Mouse (Mus musculus) erythroblast, embryonic 14.5 days (primary cell): Measurements from ENCODE around the gene Fv1. TPM values are rescaled to one million over a fixed set of nuclear protein-coding genes. Genes with fewer than 3 reads are reported as not detected.
A peak's percentile ranks its signal among the peaks of the same experiment; 100 is the strongest.
"Not testable (repeated sequence)": the region's sequence is repeated elsewhere in the genome, so short reads cannot be mapped to it uniquely, and the experiment has no call there.

Experiments
- H3K27me3 ChIP-seq: 2 replicates; pipeline ENCODE4 v1.6.1; 2012; ENCODE audit warnings: inconsistent platforms; ENCODE audit not compliant: control insufficient read depth
- H3K36me3 ChIP-seq: 2 replicates; pipeline ENCODE4 v1.6.1; 2012; ENCODE audit warnings: mild to moderate bottlenecking, inconsistent platforms; ENCODE audit not compliant: control insufficient read depth
- H3K4me1 ChIP-seq: 2 replicates; pipeline ENCODE4 v1.6.1; 2012; ENCODE audit warnings: inconsistent platforms; ENCODE audit not compliant: control insufficient read depth
- H3K4me3 ChIP-seq: replicated peaks from 2 replicates; pipeline ENCODE3; 2012; ENCODE audit warnings: moderate library complexity, mild to moderate bottlenecking, inconsistent platforms
- H3K9me3 ChIP-seq: 2 replicates; pipeline ENCODE4 v1.6.1; 2012; ENCODE audit warnings: low read length, inconsistent platforms, mixed read lengths; ENCODE audit not compliant: control insufficient read depth
- GATA1 ChIP-seq: IDR thresholded peaks from 2 replicates; pipeline ENCODE4 v1.6.1; 2012; ENCODE audit warnings: low read length, inconsistent platforms, mixed read lengths
- TAL1 ChIP-seq: IDR thresholded peaks from 3 replicates; pipeline ENCODE4 v1.6.1; 2012; ENCODE audit warnings: low read length, inconsistent platforms, mixed read lengths
- polyA plus RNA-seq: library from polyadenylated mRNA; stranded (reverse); fragments of >175 nt; gene quantifications from 2 replicates; pipeline ENCODE4 v1.2.3, GENCODE M21; 2012

Gene Fv1
- not detected in 2 replicates for polyA plus RNA-seq

DNA sequence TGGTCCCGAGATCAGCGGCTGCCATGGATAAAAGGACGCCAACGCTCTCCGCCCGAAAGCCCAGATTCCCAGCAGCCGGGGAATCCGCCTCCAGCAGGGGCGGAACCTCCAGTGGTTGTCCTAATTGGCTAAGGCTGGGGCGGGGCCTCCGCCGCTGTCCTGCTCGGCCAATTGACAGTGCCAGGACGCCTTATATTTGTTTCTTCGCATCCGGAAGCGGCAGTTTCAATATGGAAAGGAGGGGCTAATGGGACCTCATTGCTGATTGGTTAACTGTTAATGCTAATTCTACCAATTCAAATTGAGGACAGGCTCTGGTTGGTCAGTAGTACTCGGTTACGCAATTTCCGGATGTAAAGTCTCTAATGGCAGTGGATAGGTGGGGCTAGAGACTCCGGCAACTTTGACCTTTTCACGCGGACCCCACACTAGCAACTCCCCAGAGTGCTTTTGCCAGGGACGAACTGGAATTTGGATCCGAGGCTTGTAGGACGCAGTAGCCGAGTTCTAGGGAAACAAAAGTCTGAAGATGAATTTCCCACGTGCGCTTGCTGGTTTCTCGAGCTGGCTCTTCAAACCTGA is at the start of gene Fv1, which contains the start of gene Miip:
Gene Fv1, plus strand, starts transcription at position 530 of the 582 bp plus-strand sequence.
Gene Miip, minus strand, starts transcription at position 367 of the 582 bp plus-strand sequence.
- peaks cover 10% of the 10 kb centered on the region for H3K9me3 ChIP-seq
- peaks cover 29% of the 10 kb centered on the region for H3K4me1 ChIP-seq
- peaks cover 38% of the 10 kb centered on the region for H3K36me3 ChIP-seq
- no peak for TF ChIP-seq TAL1
- TF ChIP-seq GATA1, result no peak
- peak within 1 kb of the TSS; percentile 88 for H3K4me3 ChIP-seq
- no peaks in the 10 kb centered on the region for H3K27me3 ChIP-seq

DNA sequence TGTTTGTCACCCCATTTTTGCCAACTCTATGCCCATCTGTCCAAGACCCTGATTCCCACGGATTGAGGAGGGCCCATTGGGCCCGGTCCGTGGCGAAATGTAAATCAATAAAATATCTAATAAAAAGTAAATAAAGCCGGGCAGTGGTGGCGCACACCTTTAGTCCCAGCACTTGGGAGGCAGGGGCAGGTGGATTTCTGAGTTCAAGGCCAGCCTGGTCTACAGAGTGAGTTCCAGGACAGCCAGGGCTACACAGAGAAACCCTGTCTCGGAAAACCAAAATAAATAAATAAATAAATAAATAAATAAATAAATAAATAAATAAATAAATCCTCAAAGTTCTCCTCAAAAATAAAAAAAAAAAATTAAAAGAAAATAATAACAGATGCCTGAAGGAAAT is 49.1 kb upstream of the Fv1 start:
- H3K9me3 ChIP-seq, H3K4me1 ChIP-seq, H3K27me3 ChIP-seq, H3K4me3 ChIP-seq, H3K36me3 ChIP-seq: not testable (repeated sequence)

DNA sequence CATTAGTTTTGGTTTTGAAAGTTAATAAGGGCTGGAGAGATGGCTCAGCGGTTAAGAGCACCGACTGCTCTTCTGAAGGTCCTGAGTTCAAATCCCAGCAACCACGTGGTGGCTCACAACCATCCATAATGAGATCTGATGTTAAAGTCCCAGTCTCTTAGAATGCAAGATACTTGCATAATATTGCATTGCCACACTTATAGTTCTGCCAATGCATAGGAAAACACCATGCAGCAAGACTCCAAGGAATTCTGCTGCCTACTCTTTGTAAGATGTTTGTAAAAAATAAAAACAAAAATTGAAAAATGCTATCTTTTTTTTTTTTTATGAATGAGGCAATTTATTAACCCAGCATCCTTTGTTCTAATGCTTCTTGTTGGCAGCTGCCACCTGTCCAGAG is 47.4 kb upstream of the Fv1 start:
- not testable (repeated sequence) for H3K4me3 ChIP-seq, H3K4me1 ChIP-seq, H3K27me3 ChIP-seq
- peaks cover 19% of the 10 kb centered on the region for H3K9me3 ChIP-seq
- H3K36me3 ChIP-seq, result peaks cover 14% of the 10 kb centered on the region

DNA sequence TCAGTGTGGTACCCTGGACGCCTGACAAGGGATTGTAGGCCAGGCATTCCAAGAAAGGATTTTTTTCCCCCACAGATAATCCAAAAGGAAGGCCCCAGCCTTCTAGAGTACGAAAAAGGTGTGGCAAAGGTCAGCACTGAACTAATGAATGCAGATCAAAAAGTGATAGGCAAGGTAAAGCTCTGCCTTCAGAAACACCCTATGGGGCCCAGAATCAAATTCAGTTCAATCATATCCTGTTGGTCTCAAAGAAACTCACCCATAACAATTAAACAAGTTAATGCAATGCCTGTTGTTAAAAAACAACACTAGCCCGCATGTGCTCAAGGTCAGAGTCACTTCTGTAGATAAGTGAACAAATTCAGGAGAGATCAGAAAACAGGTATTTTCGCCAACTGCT is 44.4 kb upstream of the Fv1 start:
- TF ChIP-seq GATA1, result no peak
- no peak for TF ChIP-seq TAL1
- Histone ChIP-seq H3K4me1 (no peaks in the 10 kb centered on the region), H3K4me3 (no peak overlapping the region), H3K36me3 (peaks cover 28% of the 10 kb centered on the region), H3K27me3 (no peaks in the 10 kb centered on the region), H3K9me3 (peaks cover 19% of the 10 kb centered on the region)

DNA sequence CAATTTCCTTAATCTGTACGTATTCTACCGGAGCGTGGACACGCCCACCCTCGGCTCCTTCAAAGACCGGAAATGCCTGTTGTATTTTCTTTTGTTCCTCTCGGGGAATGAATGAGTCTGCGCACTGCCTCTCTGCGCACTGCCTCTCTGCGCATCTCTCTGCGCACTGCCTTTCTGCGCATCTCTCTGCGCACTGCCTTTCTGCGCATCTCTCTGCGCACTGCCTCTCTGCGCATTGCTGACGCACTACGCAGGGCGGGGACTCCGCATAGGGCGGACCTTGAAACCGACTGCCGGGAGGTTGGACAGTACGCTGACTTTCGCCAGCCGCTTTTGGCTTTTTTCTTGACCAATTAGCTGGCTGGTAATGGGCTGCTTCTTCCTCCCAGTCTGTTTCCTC is 29.5 kb upstream of the Fv1 start:
- not testable (repeated sequence) for H3K4me3 ChIP-seq, H3K27me3 ChIP-seq, H3K36me3 ChIP-seq, H3K9me3 ChIP-seq, H3K4me1 ChIP-seq

DNA sequence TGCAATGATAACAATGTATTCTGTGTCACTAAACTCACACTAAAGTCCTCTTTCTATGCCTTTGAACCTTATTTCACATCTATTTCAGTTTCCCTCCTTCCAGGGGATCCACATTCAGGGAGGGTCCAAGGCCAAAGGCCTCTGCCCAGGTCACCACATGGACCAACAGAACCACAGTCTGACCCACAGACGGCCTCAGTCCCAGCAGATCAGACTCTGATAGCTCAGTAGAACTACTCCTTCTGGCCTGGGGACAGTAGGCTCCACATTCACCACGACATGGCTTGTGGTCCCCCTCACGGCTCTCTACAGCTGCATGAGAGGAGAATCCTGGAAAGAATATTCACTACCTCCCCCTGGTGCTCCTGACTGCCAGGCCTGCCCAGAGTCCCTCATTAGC is 25.9 kb upstream of the Fv1 start:
- Histone ChIP-seq H3K4me3 (no peak overlapping the region), H3K9me3 (no peaks in the 10 kb centered on the region), H3K36me3 (peaks cover 2% of the 10 kb centered on the region; the same call in 1 of the 2 replicates), H3K4me1 (peaks cover 7% of the 10 kb centered on the region), H3K27me3 (no peaks in the 10 kb centered on the region)
- TF ChIP-seq TAL1, result no peak
- TF ChIP-seq GATA1, result no peak

DNA sequence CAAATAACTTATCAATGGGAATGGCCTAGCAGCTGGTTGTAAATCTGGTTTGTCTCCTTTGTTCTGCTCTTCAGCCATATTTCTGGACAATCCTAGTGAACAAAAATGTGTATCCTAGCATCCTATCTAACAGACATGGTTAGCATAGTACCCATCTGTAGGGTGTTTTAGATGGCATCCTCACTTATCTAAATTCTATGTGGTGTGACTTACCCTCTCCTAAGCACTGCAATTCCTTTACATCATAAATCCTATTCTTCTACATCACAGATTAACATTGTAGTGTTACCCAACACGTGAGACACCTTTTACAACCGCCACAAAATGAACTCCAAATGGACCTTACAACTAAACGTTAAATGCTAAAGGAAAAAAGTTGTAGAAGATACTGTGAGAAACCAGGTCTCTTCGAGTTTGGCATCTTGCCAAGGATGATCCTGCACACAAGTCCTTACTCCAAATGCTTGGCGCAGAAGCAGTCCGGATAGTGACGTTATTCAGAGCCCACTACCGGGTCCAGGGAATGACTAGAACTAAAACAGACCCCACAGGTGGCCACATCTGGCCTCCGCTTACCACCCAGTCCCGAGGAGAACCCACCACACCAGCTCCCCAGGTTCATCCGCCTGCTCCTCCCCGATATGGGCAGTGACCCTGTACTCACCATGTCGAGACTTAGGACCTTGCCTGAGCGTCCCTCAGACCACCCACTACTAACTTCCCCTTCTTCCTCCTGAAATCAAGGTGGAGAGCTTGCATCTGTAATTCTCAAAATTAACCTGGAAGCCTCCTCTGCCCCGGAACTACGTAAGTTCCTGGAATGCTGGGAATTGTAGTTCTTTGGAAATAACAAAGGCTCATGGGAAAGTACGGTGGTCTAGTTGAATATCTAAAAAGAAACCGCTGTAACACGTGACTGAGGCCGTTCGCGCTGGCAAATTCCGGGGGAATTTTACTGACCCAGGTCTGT is 20.9 kb upstream of the Fv1 start, which contains the start of gene Zfp933:
Gene Zfp933, minus strand, starts transcription at position 753 of the 970 bp plus-strand sequence.
- no peak for TF ChIP-seq GATA1
- no peak for TF ChIP-seq TAL1
- H3K36me3 ChIP-seq, result peaks cover under 1% of the 10 kb centered on the region; the same call in 1 of the 2 replicates
- H3K9me3 ChIP-seq, result no peaks in the 10 kb centered on the region
- H3K27me3 ChIP-seq, result no peaks in the 10 kb centered on the region
- H3K4me3 ChIP-seq, result peak within 1 kb of the TSS; percentile 91
- peaks cover 46% of the 10 kb centered on the region for H3K4me1 ChIP-seq

DNA sequence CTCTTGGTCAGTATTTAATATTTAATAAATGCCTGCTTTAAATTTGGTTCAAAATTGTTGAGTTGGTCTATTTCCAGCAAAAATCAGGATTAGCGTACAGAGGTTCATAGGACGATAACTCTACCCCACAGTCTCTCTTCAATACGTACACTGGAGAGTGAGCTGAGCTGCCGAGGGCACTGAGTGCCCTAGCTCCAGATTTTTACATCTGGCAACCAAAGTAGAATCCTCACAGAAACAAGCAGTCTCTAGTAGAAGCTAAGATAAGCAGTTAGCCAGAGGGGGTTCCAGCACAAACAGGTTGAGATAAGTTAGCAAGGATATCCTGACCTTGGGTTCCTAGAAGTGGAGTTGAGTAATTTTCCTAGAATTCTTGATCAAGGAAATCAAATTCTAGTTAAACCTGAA is 20.2 kb upstream of the Fv1 start:
- no peaks in the 10 kb centered on the region; the same call in 1 of the 2 replicates for H3K36me3 ChIP-seq
- TF ChIP-seq TAL1 (no peak), GATA1 (no peak)
- H3K4me1 ChIP-seq, result peaks cover 45% of the 10 kb centered on the region
- H3K4me3 ChIP-seq, result peak overlapping the region; percentile 91
- no peaks in the 10 kb centered on the region for H3K9me3 ChIP-seq
- H3K27me3 ChIP-seq, result no peaks in the 10 kb centered on the region

DNA sequence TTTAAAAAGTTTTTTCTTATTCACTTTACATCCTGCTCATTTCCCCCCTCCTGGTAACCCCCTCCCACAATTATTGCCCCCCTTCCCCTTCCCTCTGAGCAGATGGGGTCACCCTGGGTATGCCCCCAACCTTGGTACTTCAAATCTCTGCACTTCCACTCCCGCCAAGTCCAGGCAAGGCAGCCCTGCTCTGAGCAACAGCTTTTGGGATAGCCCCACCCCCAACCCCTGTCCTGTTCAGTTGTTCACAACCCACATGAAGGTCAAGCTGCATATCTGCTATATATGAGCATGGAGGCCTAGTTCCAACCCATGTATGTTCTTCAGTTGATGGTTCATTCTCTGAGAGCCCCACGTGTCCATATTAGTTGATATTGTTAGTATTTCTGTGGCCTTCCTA is 18.0 kb upstream of the Fv1 start:
- TF ChIP-seq TAL1 (no peak), GATA1 (no peak)

More for the DNA sequence above, 18.0 kb upstream of the Fv1 start:
- Histone ChIP-seq H3K9me3 (no peaks in the 10 kb centered on the region; the same call in 1 of the 2 replicates), H3K4me3 (no peak overlapping the region), H3K4me1 (peaks cover 45% of the 10 kb centered on the region), H3K36me3 (no peaks in the 10 kb centered on the region), H3K27me3 (no peaks in the 10 kb centered on the region)
